Mouse (Mus musculus) forebrain, embryonic 12.5 days (tissue): ENCODE data around the gene Rps29. TPM values are rescaled to one million over a fixed set of nuclear protein-coding genes. Genes with fewer than 3 reads are reported as not detected.

ENCODE experiments used
- ATAC-seq: fragments of 200-750 bp; cut with Nextera tagmentation; 2 replicates; pipeline ENCODE4 v1.8.0; 2017; ENCODE audit warnings: moderate TSS enrichment; ENCODE audit not compliant: low FRiP score
- H3K27ac ChIP-seq: fragments of 300-500 bp; sonication (generic); 2 replicates; pipeline ENCODE4 v1.5.1; 2016; ENCODE audit warnings: mild to moderate bottlenecking
- H3K27me3 ChIP-seq: fragments of 300-500 bp; sonication (generic); 2 replicates; pipeline ENCODE4 v1.6.1; 2016; ENCODE audit warnings: mild to moderate bottlenecking
- H3K36me3 ChIP-seq: fragments of 300-500 bp; sonication (generic); replicated peaks from 2 replicates; pipeline ENCODE4 v1.6.1; 2016; ENCODE audit warnings: mild to moderate bottlenecking
- H3K4me1 ChIP-seq: fragments of 300-500 bp; sonication (generic); 2 replicates; pipeline ENCODE4 v1.6.1; 2016
- H3K4me2 ChIP-seq: fragments of 300-500 bp; sonication (generic); 2 replicates; pipeline ENCODE4 v1.6.1; 2016; ENCODE audit warnings: mild to moderate bottlenecking, moderate library complexity
- H3K4me3 ChIP-seq: fragments of 300-500 bp; sonication (generic); replicated peaks from 2 replicates; pipeline ENCODE4 v1.5.1; 2016; ENCODE audit warnings: mild to moderate bottlenecking
- H3K9ac ChIP-seq: fragments of 300-500 bp; sonication (generic); 2 replicates; pipeline ENCODE4 v1.6.1; 2016; ENCODE audit warnings: mild to moderate bottlenecking
- H3K9me3 ChIP-seq: fragments of 300-500 bp; sonication (generic); 2 replicates; pipeline ENCODE4 v1.6.1; 2016
- WGBS: fragments of 180-500 bp; shearing (Covaris S2); methylation state at CpG from one replicate; pipeline ENCODE4 v1.1.7; 2016; 5-methylcytosine and 5-hydroxymethylcytosine counted together
- polyA plus RNA-seq: library from polyadenylated mRNA; unstranded; fragments of >200 nt; fragmentation: Nextera tagmentation; extraction: Ambion mirVana; gene quantifications from 2 replicates; pipeline ENCODE4 v1.2.1, GENCODE M21; 2016

Gene Rps29
- polyA plus RNA-seq, 1 experiment from 2014 or later, result 1,514 TPM

DNA sequence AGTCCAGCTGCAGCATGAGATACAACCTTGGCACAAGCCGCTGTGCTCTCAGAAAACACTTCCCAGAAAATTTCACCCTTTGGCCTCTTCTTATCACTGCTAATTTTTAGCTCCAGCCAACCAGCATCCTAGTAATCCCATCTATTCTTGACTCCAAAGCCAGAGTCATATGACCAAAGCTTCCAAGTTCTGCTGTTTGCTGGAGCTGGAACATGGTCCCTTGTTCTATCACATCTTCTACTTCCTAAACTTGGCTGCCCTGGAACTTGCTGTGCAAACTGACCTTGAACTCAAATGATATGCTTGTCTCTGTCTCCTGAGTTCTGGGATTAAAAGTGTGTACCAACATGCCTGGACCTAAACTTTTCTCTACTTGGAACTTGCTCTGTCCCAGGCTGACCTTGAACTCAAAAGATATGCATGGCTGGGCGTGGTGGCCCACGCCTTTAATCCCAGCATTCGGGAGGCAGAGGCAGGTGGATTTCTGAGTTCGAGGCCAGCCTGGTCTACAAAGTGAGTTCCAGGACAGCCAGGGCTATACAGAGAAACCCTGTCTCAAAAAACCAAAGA is 11.7 kb downstream of the Rps29 start:
- Histone ChIP-seq H3K27ac (no peak overlapping the region), H3K4me2 (no peak overlapping the region), H3K27me3 (no peaks in the 10 kb centered on the region), H3K4me1 (no peaks in the 10 kb centered on the region), H3K36me3 (no peaks in the 10 kb centered on the region), H3K4me3 (no peak overlapping the region), H3K9me3 (no peaks in the 10 kb centered on the region), H3K9ac (no peak overlapping the region)
- 94% methylated on average over 5 of the region's 5 CpGs for WGBS
- ATAC-seq, result no peak

GRCm38 (mm10) chr12:69143460-69143859 is 15.5 kb downstream of the Rps29 start:
- H3K4me2 ChIP-seq, result no peak overlapping the region
- H3K4me3 ChIP-seq, result no peak overlapping the region
- no peaks in the 10 kb centered on the region for H3K9me3 ChIP-seq
- no peaks in the 10 kb centered on the region for H3K27me3 ChIP-seq
- no peak overlapping the region for H3K27ac ChIP-seq
- ATAC-seq, result no peak
- no peaks in the 10 kb centered on the region for H3K4me1 ChIP-seq
- 69% methylated on average over 6 of the region's 6 CpGs for WGBS
- H3K9ac ChIP-seq, result no peak overlapping the region
- no peaks in the 10 kb centered on the region for H3K36me3 ChIP-seq

DNA sequence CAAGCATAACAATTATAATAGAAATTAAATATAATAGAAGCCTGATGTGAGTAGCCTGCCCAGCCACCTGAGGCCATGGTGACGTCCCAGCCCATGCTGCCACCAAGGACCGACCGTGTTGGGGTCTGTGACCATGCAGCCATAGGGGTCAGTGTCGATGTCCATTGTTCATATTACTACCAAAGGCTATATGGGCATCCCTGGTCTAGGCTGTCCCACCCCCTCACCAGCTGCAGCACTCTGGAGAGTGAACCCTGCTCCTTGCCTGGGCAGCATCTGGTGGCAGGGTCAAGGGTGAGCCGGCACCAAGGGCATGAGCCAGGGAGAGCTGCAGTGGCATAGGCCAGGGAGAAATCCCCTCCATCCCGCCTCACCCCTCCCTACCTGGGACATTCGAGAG is 19.1 kb downstream of the Rps29 start:
- no peak for ATAC-seq

DNA sequence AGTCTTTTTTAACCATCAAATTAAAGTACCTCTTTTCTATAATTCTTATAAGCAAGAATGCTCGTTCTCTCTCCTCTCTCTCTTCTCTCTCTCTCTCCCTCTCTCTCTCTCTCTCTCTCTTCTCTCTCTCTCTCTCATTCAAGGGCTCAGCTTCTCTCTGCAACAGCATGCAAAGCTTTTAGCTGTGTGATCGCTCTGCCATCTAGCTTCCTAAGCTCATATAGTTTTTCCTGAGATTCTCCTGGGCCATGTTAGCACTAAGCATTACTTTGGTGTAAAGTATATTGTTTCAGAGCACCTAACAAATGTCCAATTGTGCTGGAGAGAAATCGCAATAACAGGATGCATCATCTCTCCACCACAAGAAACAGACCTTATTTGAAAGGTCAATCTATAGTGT is 19.8 kb downstream of the Rps29 start:
- Histone ChIP-seq H3K27ac (no peak overlapping the region), H3K4me2 (no peak overlapping the region), H3K9ac (no peak overlapping the region), H3K27me3 (no peaks in the 10 kb centered on the region), H3K4me3 (no peak overlapping the region), H3K36me3 (no peaks in the 10 kb centered on the region), H3K4me1 (no peaks in the 10 kb centered on the region), H3K9me3 (no peaks in the 10 kb centered on the region)
- 89% methylated on average over 3 of the region's 3 CpGs for WGBS
- ATAC-seq, result no peak

More for the DNA sequence above, 19.1 kb downstream of the Rps29 start:
- no peak overlapping the region for H3K4me2 ChIP-seq
- no peaks in the 10 kb centered on the region for H3K9me3 ChIP-seq
- H3K36me3 ChIP-seq, result no peaks in the 10 kb centered on the region
- no peaks in the 10 kb centered on the region for H3K27me3 ChIP-seq
- H3K9ac ChIP-seq, result no peak overlapping the region
- no peak overlapping the region for H3K4me3 ChIP-seq
- no peaks in the 10 kb centered on the region for H3K4me1 ChIP-seq
- WGBS, result 90% methylated on average over 7 of the region's 7 CpGs
- no peak overlapping the region for H3K27ac ChIP-seq

DNA sequence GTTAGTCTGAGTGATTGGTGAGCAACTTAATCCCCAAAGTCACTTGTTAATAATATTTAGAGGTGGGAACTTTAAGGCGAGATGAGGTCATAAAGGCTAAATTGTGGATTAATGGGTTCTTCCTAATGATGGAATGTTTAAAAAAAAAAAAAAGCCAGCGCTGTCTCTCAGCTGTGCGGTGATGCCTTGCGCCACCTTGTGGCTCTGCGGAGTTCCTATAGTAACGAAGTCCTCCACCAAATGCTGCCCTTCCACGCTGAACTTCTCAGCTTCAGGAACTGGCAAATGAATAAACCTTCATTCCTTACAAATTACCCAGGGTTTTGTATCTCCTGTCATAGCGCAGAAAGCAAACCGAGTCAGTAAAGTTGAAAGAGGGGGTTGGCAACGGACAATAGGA is 27.0 kb downstream of the Rps29 start:
- 7% methylated on average over 10 of the region's 10 CpGs for WGBS
- H3K36me3 ChIP-seq, result no peaks in the 10 kb centered on the region
- H3K9ac ChIP-seq, result no peak overlapping the region
- no peaks in the 10 kb centered on the region for H3K27me3 ChIP-seq
- no peak for ATAC-seq
- no peaks in the 10 kb centered on the region for H3K4me1 ChIP-seq
- H3K4me3 ChIP-seq, result no peak overlapping the region
- H3K9me3 ChIP-seq, result no peaks in the 10 kb centered on the region
- no peak overlapping the region for H3K27ac ChIP-seq
- no peak overlapping the region for H3K4me2 ChIP-seq

DNA sequence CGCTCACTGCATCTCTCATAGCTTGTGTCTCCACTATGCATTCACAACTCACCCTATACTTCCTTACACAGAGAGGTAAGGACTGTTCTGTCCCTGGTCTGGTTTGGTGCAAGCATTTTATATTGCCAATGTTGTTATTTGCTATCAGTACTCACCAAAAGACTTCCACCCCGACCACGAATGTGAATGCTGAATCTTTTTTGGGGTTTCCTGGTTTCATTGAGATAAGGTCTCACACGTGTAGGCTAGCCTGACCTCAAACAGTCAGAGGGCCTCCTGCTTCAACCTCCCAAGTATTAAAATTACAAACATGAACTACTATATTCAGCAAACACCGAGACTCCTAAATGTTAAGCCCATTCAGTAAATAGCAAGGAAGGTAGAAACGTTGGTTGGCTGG is 27.7 kb downstream of the Rps29 start:
- 87% methylated on average over 6 of the region's 6 CpGs for WGBS
- Histone ChIP-seq H3K4me1 (no peaks in the 10 kb centered on the region), H3K27ac (no peak overlapping the region), H3K4me3 (no peak overlapping the region), H3K9me3 (no peaks in the 10 kb centered on the region), H3K4me2 (no peak overlapping the region), H3K36me3 (no peaks in the 10 kb centered on the region), H3K27me3 (no peaks in the 10 kb centered on the region), H3K9ac (no peak overlapping the region)
- no peak for ATAC-seq

DNA sequence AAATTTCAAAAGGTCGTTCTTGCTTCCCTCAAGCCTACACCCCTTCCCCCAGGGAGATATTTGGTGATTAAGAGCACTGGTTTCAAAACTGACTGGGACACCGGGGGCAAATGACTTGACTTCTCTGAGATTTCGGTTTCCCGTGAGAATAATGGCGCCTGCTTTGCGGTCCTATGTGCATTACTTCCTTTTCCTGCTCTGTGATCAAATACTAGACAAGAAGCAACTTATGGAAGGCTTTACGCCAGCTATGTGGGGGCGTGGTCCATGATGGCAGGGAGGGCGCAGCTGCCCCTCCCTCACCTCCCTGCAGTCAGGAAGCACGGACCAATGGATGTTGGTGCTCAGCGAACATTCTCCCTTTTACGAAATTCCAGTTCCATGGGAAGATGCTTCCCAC is 28.5 kb downstream of the Rps29 start:
- H3K4me3 ChIP-seq, result no peak overlapping the region
- no peaks in the 10 kb centered on the region for H3K27me3 ChIP-seq
- no peaks in the 10 kb centered on the region for H3K9me3 ChIP-seq
- no peaks in the 10 kb centered on the region for H3K36me3 ChIP-seq
- no peak for ATAC-seq
- H3K27ac ChIP-seq, result no peak overlapping the region
- no peak overlapping the region for H3K4me2 ChIP-seq
- H3K9ac ChIP-seq, result no peak overlapping the region
- H3K4me1 ChIP-seq, result no peaks in the 10 kb centered on the region
- 75% methylated on average over 12 of the region's 12 CpGs for WGBS

- WGBS, result 48% methylated on average over 15 of the region's 18 CpGs
- Histone ChIP-seq H3K9ac (no peak overlapping the region), H3K27ac (no peak overlapping the region), H3K4me3 (no peak overlapping the region), H3K27me3 (no peaks in the 10 kb centered on the region), H3K4me2 (no peak overlapping the region), H3K36me3 (no peaks in the 10 kb centered on the region), H3K4me1 (no peaks in the 10 kb centered on the region), H3K9me3 (no peaks in the 10 kb centered on the region)
- no peak for ATAC-seq
Measured at GRCm38 (mm10) chr12:69129634-69130310, 29.2 kb downstream of the Rps29 start.

- Histone ChIP-seq H3K9ac (no peak overlapping the region), H3K4me3 (no peak overlapping the region), H3K4me1 (no peaks in the 10 kb centered on the region), H3K9me3 (no peaks in the 10 kb centered on the region), H3K4me2 (no peak overlapping the region), H3K27me3 (no peaks in the 10 kb centered on the region), H3K36me3 (no peaks in the 10 kb centered on the region), H3K27ac (no peak overlapping the region)
- no peak for ATAC-seq
- WGBS, result 91% methylated on average over 3 of the region's 3 CpGs
Measured at GRCm38 (mm10) chr12:69127626-69128025, 31.4 kb downstream of the Rps29 start.

DNA sequence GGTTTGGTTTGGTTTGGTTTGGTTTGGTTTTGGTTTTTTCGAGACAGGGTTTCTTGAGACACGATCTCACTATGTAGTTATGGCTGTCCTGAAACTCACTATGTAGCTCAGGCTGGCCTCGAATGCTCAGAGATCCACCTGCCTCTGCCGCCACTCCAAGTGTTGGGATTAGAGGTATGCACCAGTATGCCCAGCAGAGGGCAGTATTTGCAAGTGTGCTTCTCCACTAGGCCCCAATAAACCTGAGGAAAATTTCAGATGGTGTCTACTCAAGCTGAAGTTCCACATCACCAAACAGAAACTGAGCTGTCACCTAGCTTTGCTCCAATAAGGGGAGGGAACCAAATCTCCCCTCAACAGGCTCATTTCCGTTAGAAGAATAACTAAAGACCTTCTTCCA is 31.8 kb downstream of the Rps29 start:
- Histone ChIP-seq H3K4me1 (no peaks in the 10 kb centered on the region), H3K27me3 (no peaks in the 10 kb centered on the region), H3K4me2 (no peak overlapping the region), H3K9ac (no peak overlapping the region), H3K27ac (no peak overlapping the region), H3K36me3 (no peaks in the 10 kb centered on the region), H3K4me3 (no peak overlapping the region), H3K9me3 (no peaks in the 10 kb centered on the region)
- ATAC-seq, result no peak
- 92% methylated on average over 5 of the region's 5 CpGs for WGBS

DNA sequence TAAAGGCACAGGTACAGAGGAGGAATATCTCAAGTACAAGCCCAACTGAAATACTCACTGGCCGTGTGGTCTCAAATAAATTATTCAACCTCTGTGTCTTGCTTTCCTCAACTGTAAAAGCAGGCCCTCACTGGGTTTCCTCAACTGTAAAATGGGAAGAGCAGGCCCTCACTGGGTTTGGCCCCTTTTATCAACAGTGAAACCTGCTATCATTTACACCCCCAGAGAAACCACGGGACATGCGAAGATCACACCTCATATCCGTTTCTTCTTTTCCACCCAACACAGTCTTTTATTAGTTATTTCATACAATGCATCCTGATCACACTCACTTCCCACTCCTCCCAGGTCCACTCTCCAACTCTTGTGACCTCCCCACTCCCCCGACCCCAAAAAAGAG is 33.9 kb downstream of the Rps29 start:
- H3K36me3 ChIP-seq, result no peaks in the 10 kb centered on the region
- 94% methylated on average over 5 of the region's 5 CpGs for WGBS

DNA sequence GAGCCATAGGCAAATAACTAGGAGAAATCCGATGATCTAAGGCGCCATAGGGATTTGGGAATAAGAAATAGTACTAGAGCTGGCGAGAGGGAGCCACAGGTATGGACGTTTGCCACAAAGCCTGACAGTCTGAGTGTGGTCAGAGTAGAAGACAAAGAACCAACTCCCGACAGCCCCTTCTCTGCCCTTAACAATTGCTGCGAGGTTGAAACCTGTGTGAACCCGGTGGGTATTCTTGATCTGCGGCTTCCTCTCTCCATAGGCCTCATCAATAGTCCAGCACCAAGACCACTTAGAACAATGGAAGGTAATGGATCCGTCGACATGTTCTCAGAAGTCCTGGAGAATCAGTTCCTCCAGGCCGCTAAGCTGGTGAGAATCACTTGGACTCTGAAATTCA is 36.2 kb downstream of the Rps29 start:
- no peak overlapping the region for H3K9ac ChIP-seq
- ATAC-seq, result no peak
- 89% methylated on average over 11 of the region's 11 CpGs for WGBS
- H3K27me3 ChIP-seq, result no peaks in the 10 kb centered on the region
- no peak overlapping the region for H3K4me3 ChIP-seq
- no peaks in the 10 kb centered on the region for H3K9me3 ChIP-seq
- no peaks in the 10 kb centered on the region for H3K36me3 ChIP-seq
- H3K4me1 ChIP-seq, result no peaks in the 10 kb centered on the region
- H3K27ac ChIP-seq, result no peak overlapping the region
- H3K4me2 ChIP-seq, result no peak overlapping the region

More for the DNA sequence above, 33.9 kb downstream of the Rps29 start:
- ATAC-seq, result no peak
- H3K27me3 ChIP-seq, result no peaks in the 10 kb centered on the region
- no peaks in the 10 kb centered on the region for H3K4me1 ChIP-seq
- H3K4me3 ChIP-seq, result no peak overlapping the region
- H3K9ac ChIP-seq, result no peak overlapping the region
- no peaks in the 10 kb centered on the region for H3K9me3 ChIP-seq
- no peak overlapping the region for H3K27ac ChIP-seq
- no peak overlapping the region for H3K4me2 ChIP-seq

- H3K27ac ChIP-seq, result no peak overlapping the region
- 90% methylated on average over 6 of the region's 6 CpGs for WGBS
- no peaks in the 10 kb centered on the region for H3K36me3 ChIP-seq
- H3K4me1 ChIP-seq, result no peaks in the 10 kb centered on the region
- H3K9me3 ChIP-seq, result no peaks in the 10 kb centered on the region
- no peak overlapping the region for H3K4me3 ChIP-seq
- no peak overlapping the region for H3K9ac ChIP-seq
- no peak overlapping the region for H3K4me2 ChIP-seq
- no peak for ATAC-seq
- no peaks in the 10 kb centered on the region for H3K27me3 ChIP-seq
Measured at GRCm38 (mm10) chr12:69119908-69120307, 39.1 kb downstream of the Rps29 start.
